Mouse (Mus musculus) layer of hippocampus, adult 11-12 months (tissue): ENCODE data around the gene Jarid2.
A peak's percentile ranks its signal among the peaks of the same experiment; 100 is the strongest.

Experiments used
- DNase-seq: peaks from one replicate; pipeline ENCODE4 v3.0.0; 2022; ENCODE audit warnings: low spot score

The Jarid2 gene

DNA sequence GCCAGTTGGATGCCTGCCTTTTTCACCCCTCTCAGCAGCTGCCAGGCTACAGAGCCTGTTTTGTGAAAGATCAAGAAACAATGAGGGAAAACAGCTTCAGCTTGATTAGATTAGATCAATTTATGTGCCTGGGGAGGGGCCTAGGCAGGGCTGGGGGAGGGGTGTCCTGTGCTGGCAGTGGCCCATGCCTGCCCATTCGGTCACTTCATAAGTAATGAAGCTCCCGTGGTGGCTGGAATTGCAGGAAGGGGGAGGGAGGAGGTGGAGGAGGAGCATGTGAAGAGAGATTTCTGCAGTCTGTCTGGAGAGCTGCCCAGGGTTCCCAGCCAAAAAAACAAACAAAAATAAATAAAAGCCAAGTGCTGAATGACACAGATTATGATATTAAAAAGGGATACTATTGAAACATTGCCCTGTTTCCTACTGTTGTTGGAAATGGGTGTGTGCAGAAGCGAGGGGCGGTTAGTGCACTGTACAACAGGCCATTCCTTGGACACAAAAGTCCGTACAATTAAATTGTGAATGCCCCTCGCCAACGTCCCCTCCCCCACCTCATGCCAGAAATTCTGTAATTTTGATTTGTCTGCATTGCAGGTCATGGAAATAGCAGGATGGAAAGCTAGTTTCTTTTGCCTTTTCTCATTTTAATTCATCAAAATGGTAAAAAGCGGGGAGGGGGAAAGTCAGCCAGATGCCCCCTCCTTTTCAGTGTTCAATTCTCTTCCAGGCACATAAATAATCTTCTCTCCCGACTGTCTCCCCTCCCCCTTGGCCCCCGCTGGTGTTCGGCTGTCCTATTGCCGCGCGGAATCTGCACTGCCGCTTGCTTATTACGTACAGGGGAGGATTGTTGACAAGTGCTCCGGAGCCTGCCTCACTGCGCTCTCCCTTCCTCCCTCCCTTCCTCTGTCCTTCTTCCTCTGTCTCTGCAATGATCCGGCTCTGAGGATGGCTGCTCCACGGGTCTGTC lies 110.9 kb downstream of the Jarid2 start:
- peak; percentile 74 for DNase-seq

DNA sequence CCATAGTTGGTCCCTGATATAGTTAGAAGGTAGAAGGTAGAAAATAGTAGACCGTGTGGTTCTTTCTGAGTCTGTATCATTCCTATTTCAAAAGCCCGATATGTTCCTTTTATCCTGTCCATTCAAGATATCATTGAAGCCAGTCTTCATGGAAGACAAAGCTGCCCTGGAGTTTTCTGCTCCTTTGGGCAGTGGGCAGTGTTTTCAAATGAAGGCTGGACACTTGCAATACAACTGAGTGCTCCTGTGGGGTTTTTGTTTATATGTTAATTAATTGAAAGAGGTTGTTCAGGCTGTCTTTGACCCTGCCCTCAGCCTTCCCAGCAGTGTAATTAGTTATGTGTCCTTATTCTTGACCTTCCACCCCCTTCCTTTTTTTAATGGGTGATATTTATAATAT lies 122.2 kb downstream of the Jarid2 start:
- no peak for DNase-seq

DNA sequence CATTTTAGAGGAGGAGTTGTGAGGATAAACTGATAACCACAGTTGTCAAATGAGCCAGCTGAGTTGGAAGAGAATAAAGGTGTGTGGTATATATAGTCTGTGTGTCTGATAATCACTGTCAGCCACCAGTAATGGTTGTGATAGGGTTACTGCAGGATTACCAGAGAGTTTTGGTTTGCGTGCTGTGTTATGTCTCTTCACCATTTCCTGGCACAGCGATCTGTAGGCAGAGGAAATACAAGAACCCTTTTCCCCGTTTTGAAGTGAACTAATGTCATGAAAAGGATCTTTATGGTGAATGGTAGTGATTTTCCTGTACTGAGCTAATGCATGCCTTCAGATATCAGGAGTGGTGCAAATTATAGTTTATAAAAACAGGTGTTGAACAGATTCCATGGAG lies 122.8 kb downstream of the Jarid2 start:
- DNase-seq, result no peak

DNA sequence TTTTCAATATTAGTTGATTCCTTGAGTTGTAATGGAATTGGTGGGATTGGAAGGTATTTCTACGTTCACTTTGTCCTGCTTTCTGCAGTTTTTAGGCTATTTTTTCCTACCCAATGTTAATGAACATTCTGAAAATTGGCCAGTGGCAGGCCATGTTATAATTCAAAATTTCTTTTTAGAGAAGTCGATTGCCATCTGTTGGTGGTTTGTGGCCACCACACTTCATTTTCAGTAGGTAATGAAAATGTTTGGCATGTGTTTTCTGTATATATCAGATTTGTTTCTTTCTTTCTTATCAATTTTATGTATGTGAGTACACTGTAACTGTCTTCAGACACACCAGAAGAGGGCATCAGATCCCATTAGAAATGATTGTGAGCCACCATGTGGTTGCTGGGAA lies 136.3 kb downstream of the Jarid2 start:
- DNase-seq, result no peak

DNA sequence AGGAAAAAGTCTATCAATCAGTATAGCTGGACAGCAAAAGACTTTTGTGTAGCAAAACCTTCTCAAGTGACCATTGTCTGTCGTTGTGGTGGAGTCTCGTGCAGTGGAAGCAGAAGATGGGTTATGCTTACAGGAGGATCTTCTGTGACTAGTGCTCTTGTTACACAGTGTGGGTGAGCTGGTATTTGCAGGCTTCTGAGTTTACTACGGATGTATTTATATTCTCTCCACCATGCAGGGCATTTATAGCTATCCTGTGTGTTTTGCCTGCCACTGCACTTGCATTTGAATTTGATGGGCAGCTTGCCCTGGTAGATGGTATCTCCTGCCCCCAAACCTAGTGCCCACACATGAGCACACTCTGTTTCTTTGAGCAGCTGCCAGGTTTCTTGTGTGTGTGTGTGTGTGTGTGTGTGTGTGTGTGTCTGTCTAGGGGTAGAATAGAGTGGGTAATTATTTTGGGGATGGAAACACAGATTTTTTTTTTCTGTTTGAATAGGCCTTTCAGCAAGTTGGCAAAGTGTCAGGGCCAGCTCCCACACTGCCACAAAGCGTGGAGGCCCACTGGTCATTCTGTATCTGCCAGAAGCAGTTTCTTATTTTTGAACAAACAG lies 138.9 kb downstream of the Jarid2 start:
- DNase-seq, result peak; percentile 63

DNA sequence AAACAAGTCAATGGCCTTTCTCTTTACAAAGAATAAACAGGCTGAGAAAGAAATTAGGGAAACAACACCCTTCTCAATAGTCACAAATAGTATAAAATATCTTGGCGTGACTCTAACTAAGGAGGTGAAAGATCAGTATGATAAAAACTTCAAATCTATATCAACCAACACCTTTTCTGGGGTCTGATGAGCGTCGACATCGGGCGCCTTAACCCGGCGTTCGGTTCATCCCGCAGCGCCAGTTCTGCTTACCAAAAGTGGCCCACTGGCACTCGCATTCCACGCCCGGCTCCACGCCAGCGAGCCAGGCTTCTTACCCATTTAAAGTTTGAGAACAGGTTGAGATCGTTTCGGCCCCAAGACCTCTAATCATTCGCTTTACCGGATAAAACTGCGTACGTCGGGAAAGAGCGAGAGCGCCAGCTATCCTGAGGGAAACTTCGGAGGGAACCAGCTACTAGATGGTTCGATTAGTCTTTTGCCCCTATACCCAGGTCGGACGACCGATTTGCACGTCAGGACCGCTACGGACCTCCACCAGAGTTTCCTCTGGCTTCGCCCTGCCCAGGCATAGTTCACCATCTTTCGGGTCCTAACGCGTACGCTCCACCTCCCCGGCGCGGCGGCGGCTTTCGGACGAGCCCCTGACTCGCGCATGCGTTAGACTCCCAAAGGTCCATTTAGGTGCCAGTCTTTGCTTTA lies 140.3 kb downstream of the Jarid2 start:
- DNase-seq, result peak; percentile 99

DNA sequence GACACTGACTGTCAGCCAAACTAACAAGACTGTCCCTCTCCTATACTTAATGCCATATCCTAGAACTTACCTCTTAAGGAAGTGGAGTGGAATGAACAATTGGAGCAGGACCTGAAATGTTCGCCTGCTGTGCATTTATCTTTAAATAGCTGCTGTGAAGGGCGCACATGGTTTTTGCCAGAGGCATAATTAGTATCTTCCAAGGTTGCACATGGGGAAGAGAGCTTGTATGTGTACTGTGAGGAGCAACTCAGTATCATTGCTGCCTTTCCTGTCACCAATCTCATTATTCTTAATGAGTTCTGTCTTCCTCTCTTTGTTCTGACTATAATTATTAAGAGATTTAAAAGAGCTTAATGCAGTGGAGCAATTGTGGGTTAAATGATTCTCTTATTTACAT lies 147.5 kb downstream of the Jarid2 start:
- no peak for DNase-seq

DNA sequence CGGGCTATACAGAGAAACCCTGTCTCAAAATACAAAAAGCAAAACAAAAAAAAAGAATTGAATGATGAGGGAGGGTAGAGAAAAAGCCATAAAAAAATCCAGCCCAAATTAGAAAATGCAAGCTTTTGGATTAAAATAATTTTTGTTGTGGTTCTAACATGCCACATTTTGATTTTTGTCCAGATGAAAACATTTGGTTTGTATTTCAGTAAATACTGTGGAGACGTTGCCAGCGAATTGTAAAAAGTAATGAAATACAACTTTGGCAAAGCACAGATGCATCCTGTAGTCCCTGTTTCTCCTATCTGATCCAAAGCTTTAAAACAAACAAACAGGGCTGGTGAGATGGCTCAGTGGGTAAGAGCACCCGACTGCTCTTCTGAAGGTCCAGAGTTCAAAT lies 151.7 kb downstream of the Jarid2 start:
- DNase-seq, result no peak

DNA sequence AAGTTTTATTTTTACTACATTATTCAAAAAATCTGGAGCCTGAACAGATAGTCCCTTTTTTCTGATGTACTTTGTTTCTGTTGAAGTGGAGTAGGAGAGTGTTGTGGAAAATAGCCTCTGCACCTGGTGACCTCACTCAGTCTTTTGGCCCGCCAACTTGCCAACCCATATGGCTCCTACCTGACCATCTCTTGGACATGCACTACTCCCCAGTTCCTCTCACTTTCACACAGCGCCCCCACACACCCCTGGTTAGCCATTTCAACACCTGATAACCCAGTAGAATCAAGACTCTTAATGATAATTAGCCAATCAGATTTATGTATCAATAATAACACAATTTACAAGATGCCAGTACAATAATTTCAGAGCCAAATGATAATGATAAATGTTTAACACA lies 156.9 kb downstream of the Jarid2 start:
- DNase-seq, result no peak

DNA sequence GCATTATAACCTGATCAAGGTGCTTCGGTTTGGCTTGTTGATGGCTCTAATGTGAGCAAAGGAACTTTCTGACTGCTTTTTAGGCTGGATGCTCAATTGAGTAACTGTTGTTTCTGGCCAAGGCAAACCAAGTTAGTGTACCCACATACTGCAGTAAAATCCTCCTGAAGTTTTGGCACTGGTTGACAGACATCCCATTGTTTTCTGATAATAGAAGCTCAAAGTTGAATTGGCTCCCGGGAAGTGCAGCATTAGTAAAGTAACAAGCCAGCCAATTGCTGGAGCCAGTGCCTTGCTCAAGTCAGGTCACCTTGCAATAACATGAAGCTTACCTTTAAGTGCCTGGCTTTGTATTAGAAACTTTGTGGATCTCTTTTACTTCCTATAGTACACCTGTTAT lies 161.3 kb downstream of the Jarid2 start:
- DNase-seq, result no peak

DNA sequence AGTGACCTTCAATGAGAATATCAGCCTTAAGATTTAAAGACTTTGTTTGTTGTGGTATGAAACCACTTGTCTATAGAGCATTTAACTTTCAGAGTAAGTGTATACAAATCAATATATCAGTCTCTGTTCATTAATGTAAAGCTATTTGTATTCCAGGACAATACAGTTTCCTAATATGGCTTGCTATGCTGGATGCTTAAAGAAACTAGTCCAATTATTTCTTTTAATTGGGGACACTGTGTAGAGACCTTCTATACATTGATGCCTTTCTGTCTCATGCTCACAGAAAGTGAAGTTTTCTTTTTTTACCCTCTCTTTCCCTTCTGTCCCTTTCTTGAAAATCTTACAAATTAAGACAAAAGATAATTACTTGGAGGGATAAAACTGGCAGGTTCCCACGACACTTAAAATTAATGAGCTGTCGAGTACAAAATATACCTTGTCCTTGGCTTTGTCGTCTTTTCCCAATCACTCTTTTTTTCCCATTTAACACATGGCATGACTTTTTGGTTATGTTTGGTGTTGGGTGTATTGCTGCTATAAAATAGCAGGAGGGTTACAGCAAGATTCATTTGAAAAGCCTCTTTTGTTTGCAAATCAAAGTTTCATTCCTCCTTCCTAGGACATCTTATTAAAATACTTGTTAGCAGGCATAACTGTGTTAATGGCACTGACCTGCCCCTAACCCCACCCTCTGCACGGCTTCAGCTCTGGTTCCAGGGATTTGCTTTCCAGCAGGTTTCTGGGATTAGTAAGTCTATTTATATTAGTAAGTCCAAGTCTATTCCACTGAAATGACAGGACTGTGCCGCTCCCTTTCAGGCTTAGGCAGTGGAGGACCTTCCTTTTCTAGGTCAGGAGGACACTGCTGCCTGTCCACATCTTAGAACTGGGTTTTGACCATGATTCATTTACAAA lies 162.8 kb downstream of the Jarid2 start:
- no peak for DNase-seq

DNA sequence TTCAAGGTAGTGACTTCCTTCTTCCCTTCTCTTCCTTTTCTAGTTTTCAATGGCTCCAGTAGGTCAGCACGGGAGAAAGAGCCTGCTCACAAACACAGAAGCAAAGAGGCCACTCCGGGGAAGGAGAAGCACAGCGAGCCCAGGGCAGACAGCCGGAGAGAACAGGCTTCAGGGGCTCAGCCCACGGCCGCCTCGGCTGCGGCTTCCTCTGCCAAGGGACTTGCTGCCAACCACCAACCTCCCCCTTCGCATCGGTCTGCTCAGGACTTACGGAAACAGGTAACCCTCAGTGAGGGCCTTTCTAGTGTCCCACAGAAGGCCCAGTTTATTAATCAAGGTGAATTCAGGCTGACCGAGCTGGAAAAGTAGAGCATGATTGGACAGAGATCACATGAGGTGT lies 166.9 kb downstream of the Jarid2 start:
- DNase-seq, result no peak

DNA sequence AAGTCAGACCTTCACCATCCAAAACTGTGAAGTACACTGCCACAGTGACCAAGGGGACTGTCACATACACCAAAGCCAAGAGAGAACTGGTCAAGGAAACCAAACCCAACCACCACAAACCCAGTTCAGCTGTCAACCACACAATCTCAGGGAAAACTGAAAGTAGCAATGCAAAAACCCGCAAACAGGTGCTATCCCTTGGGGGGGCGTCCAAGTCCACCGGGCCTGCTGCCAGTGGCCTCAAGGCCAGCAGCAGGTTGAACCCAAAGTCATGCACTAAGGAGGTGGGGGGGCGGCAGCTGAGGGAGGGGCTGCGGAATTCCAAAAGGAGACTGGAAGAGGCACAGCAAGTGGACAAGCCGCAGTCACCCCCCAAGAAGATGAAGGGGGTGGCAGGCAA lies 173.0 kb downstream of the Jarid2 start:
- DNase-seq, result no peak

DNA sequence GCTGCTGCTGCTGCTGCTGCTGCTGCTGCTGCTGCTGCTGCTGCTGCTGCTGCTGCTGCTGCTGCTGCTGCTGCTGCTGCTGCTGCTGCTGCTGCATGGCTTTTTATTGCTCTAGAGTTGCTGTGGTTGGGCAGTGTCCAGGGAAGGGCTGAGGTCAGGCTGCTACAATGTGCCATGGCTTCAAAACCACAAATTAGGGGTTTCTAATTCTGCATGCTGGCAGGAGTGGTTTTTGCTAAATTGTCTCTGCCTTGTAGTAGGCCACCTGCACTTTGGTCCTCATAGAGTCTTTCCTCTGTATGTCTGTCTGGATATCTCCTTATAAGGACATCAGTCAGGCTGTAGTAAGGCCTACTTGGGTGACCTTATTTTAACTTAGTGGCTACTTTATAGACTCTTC lies 174.1 kb downstream of the Jarid2 start:
- no peak for DNase-seq

DNA sequence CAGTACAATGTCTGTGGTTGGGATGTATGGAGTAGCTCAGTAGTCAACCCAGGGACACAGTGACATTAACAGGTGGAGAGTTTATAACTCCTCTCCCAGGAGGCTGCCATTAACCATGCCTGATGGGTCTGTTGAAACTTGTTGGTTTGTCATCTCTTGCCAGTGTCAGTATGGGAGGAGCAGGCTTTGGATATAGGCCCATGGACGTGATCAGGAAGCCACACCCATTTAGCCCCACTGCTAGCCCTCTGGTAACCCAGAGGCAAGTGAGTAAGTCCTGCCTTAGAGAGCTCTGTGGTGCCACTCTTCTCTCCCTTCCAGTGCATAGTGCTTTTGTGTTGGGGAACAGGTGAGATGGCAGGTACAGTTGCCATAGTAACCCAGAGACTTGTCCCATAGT lies 175.0 kb downstream of the Jarid2 start:
- no peak for DNase-seq

DNA sequence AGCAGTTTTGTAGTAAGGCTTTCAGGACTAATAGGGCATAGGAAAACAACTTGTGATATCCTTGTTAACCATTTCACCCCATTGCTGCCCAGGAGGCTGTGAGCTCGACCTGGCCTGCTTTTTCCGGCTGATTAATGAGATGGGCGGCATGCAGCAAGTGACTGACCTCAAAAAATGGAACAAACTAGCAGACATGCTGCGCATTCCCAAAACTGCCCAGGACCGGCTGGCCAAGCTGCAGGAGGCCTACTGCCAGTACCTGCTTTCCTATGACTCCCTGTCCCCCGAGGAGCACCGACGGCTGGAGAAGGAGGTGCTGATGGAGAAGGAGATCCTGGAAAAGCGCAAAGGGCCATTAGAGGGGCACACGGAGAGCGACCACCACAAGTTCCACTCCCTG lies 176.9 kb downstream of the Jarid2 start:
- no peak for DNase-seq

DNA sequence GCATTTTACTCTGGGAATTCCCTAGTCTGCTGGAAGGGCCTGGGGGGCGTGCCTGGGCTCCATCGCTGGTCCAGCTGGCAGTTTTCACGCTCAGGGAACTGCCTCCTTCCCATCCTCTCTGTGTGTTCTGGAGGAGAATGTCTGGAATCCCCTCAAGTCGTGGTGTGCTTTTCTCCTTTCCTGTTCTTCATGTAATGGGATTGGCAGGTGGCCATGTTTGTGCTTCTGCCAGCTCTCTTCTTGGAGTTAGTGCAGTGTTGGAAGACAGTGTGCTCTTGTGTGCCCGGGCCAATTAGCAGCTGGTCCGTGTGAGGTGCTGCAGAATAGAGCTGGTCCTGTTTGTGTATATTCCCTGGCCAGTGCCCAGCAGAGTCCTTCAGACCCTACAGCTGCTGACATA lies 178.4 kb downstream of the Jarid2 start:
- DNase-seq, result peak; percentile 93

DNA sequence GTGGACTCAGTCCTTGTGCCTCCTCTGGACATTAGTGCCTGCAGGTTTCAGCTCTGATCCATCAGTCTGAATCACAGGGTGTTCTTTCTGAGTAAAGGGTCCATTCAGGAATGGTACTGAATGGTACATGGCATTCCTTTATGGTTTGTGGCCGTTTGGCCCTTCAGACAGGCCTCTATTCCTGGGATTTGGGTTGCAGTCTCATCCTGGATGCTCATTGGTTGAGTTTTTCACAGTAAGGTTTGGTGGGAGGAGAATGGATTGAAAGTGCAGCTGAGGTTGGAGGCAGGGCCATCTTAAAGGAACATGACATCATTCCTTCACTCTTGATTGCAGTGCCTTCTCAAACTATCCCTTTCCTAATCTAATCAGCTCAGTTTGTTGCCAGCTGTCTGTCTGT lies 179.5 kb downstream of the Jarid2 start:
- DNase-seq, result no peak

DNA sequence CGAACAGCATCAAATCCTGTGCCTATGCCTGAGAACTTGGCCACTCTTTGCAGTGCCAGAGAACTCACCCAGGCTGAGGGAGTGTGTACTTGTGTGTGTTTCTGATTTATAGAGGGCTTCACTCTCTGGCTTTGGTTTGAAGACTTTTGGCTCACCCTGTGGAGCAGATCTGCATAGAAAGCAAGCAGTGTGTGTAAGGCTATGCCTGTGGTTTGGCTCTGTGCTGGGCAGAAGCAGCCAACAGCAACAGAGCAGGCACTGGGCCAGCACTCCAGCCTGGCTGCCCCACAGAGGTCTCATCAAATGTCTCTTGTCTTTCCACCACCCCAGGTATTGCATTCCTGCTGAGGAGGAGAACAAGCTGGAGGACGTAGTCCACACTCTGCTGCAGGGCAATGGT lies 183.6 kb downstream of the Jarid2 start:
- peak; percentile 45 for DNase-seq

DNA sequence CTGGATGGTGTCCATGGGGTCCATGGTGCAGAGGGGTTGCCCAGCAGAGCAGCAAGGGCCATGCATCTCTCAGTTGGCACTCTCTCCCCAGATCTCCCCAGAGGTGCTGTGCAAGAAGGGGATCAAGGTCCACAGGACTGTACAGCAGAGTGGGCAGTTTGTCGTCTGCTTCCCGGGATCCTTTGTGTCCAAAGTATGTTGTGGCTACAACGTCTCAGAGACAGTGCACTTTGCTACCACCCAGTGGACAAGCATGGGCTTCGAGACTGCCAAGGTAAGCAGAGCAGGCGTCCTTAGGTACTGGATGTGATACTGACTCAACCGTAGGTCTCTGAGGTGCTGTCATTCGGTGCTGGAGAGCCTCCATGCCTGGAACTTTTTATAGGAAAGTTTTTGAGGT lies 184.3 kb downstream of the Jarid2 start:
- DNase-seq, result no peak

DNA sequence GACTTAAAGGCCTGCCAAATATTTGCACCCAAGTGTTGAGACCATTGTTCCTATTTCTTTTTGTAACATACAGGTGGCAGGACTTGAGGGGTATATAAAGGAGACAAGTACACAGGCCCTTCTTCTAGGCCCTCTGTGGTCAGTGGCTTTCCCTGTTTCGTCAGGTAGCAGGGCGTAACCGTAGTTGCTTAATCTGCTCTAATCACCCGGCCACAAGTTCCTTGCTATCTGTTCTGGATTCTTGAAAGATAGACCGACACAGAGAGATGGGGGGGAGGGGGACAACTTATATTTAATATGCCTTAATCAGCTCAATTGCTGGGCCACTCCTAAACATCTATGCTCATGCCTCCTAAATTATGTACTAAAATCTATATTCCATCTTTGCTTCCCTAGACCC lies 186.1 kb downstream of the Jarid2 start:
- no peak for DNase-seq

DNA sequence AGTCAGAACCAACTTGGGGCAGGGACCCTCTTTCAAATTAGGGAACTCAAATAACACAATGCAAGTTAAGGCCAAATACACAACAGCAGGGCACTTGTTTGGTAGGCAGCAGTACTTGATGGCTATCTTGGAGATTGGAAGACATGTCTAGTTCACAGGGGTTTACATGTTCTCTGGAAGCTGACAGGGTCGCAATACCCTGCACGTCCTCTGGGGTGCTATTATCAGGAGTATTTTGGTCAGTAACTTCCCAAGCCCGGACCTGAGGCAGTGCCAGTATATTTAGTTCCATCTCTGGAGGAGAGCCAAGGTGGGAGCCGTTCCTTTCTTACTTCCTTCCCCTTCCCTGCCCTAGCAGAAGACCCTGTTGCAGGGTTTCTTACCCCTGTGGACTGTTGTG lies 186.7 kb downstream of the Jarid2 start:
- peak; percentile 28 for DNase-seq
